Mouse (Mus musculus) hindbrain, embryonic 15.5 days (tissue): Measurements from ENCODE around the gene Limch1. TPM values are rescaled to one million over a fixed set of nuclear protein-coding genes. Genes with fewer than 3 reads are reported as not detected.

ENCODE experiments used
- ATAC-seq: fragments of 200-750 bp; cut with Nextera tagmentation; 2 replicates; pipeline ENCODE4 v1.8.0; 2017; ENCODE audit warnings: low read depth, moderate number of reproducible peaks, moderate TSS enrichment; ENCODE audit not compliant: low FRiP score
- H3K27ac ChIP-seq: fragments of 300-500 bp; sonication (generic); replicated peaks from 2 replicates; pipeline ENCODE4 v1.5.1; 2015; ENCODE audit warnings: mild to moderate bottlenecking, inconsistent platforms
- H3K27me3 ChIP-seq: fragments of 300-500 bp; sonication (generic); 2 replicates; pipeline ENCODE4 v1.6.1; 2015; ENCODE audit warnings: control low read depth, inconsistent platforms
- H3K36me3 ChIP-seq: fragments of 300-500 bp; sonication (generic); 2 replicates; pipeline ENCODE4 v1.6.1; 2015; ENCODE audit warnings: control low read depth, inconsistent platforms
- H3K4me1 ChIP-seq: fragments of 300-500 bp; sonication (generic); replicated peaks from 2 replicates; pipeline ENCODE4 v1.6.1; 2015; ENCODE audit warnings: control low read depth, inconsistent platforms
- H3K4me2 ChIP-seq: fragments of 300-500 bp; sonication (generic); 2 replicates; pipeline ENCODE4 v1.6.1; 2015; ENCODE audit warnings: moderate library complexity, mild to moderate bottlenecking, inconsistent platforms
- H3K4me3 ChIP-seq: fragments of 300-500 bp; sonication (generic); 2 replicates; pipeline ENCODE4 v1.5.1; 2015; ENCODE audit warnings: mild to moderate bottlenecking, inconsistent platforms
- H3K9ac ChIP-seq: fragments of 300-500 bp; sonication (generic); 2 replicates; pipeline ENCODE4 v1.6.1; 2015; ENCODE audit warnings: inconsistent platforms
- H3K9me3 ChIP-seq: fragments of 300-500 bp; sonication (generic); 2 replicates; pipeline ENCODE4 v1.6.1; 2016; ENCODE audit warnings: control low read depth, inconsistent platforms
- WGBS: fragments of 180-500 bp; shearing (Covaris S2); methylation state at CpG from one replicate; pipeline ENCODE4 v1.1.7; 2015; 5-methylcytosine and 5-hydroxymethylcytosine counted together
- polyA plus RNA-seq: library from polyadenylated mRNA; unstranded; fragments of >200 nt; fragmentation: Nextera tagmentation; extraction: Ambion mirVana; gene quantifications from 2 replicates; pipeline ENCODE4 v1.2.1, GENCODE M21; 2015

The Limch1 gene
- polyA plus RNA-seq, 1 experiment from 2014 or later, result 49.3 TPM

- no peak overlapping the region for H3K27ac ChIP-seq
- H3K4me1 ChIP-seq, result 0 out of 2 replicates have a peak, but pooled peaks cover 3% of the 10 kb centered on the region
- H3K9me3 ChIP-seq, result no peaks in the 10 kb centered on the region
- no peaks in the 10 kb centered on the region for H3K27me3 ChIP-seq
- H3K4me3 ChIP-seq, result no peak overlapping the region
- no peak overlapping the region for H3K9ac ChIP-seq
- H3K4me2 ChIP-seq, result no peak overlapping the region
- WGBS, result 10% methylated on average over 5 of the region's 5 CpGs
- ATAC-seq, result no peak
- H3K36me3 ChIP-seq, result no peaks in the 10 kb centered on the region
Measured at GRCm38 (mm10) chr5:66720921-66721320, 24.7 kb upstream of the Limch1 start.

GRCm38 (mm10) chr5:66722586-66722985, 23.0 kb upstream of the Limch1 start:
- no peaks in the 10 kb centered on the region for H3K27me3 ChIP-seq
- H3K4me3 ChIP-seq, result no peak overlapping the region
- H3K27ac ChIP-seq, result peak overlapping the region; percentile 20; the same call in 1 of the 2 replicates
- H3K9me3 ChIP-seq, result no peaks in the 10 kb centered on the region
- H3K4me1 ChIP-seq, result 0 out of 2 replicates have a peak, but pooled peaks cover 3% of the 10 kb centered on the region
- H3K9ac ChIP-seq, result no peak overlapping the region
- H3K36me3 ChIP-seq, result no peaks in the 10 kb centered on the region
- WGBS, result 75% methylated on average over 9 of the region's 9 CpGs
- no peak for ATAC-seq
- no peak overlapping the region for H3K4me2 ChIP-seq

DNA sequence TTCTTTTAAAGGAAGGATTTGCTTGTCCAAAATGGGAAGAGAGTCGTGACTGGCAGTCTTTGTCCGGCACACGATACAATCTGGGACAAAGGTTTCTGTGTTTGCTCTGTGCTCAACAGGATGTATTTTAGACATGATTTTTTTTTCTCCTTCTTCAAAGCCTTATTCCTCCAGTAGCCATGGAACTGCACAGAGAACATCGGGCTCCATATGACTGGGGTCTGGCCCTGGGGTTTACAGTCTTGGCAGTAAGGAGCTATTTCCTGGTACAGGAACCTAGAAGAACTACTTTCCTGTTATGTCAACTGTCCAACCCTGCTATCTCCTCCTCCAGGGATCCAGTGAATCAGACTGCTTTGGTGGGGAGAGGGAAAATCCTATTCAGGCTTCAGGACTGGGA, 22.6 kb upstream of the Limch1 start:
- H3K27ac ChIP-seq, result peak overlapping the region; percentile 20; the same call in 1 of the 2 replicates
- H3K27me3 ChIP-seq, result no peaks in the 10 kb centered on the region
- H3K36me3 ChIP-seq, result no peaks in the 10 kb centered on the region
- no peak overlapping the region for H3K9ac ChIP-seq
- H3K4me1 ChIP-seq, result 0 out of 2 replicates have a peak, but pooled peaks cover 3% of the 10 kb centered on the region
- 58% methylated on average over 4 of the region's 4 CpGs for WGBS
- no peak overlapping the region for H3K4me3 ChIP-seq
- H3K4me2 ChIP-seq, result no peak overlapping the region
- ATAC-seq, result no peak
- no peaks in the 10 kb centered on the region for H3K9me3 ChIP-seq

DNA sequence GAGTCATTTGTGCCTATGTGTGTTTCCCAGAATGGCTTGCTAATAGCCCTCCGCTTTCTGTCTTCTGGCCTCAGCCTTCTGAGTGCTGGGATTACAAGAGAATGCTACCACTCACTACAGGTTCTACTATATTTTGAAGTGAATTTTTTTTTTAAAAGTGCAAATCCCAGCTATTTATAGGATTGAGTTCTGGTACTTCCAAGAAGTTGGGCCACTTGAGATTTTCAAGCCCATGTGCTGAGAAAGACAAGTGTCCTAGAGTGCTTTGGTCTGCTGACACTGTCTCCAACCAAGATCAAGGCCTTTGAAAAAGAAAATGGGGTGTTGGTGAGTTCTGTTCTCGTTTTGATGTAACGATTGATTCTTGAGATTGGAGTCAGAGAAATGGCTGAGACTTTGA, 22.0 kb upstream of the Limch1 start:
- 85% methylated on average over 3 of the region's 3 CpGs for WGBS
- H3K9me3 ChIP-seq, result no peaks in the 10 kb centered on the region
- H3K9ac ChIP-seq, result no peak overlapping the region
- H3K27me3 ChIP-seq, result no peaks in the 10 kb centered on the region
- no peak overlapping the region for H3K4me3 ChIP-seq
- H3K4me2 ChIP-seq, result no peak overlapping the region
- H3K4me1 ChIP-seq, result 0 out of 2 replicates have a peak, but pooled peaks cover 3% of the 10 kb centered on the region
- ATAC-seq, result no peak
- H3K36me3 ChIP-seq, result no peaks in the 10 kb centered on the region
- H3K27ac ChIP-seq, result no peak overlapping the region

GRCm38 (mm10) chr5:66729306-66729705, 16.3 kb upstream of the Limch1 start:
- Histone ChIP-seq H3K4me3 (no peak overlapping the region), H3K9ac (no peak overlapping the region)
- ATAC-seq, result no peak

GRCm38 (mm10) chr5:66730621-66731301, 14.9 kb upstream of the Limch1 start:
- Histone ChIP-seq H3K27ac (0 out of 2 replicates have a peak overlapping the region, but pooled peaks have one; percentile 2), H3K9ac (no peak overlapping the region), H3K4me2 (peak overlapping the region; percentile 34), H3K4me3 (0 out of 2 replicates have a peak overlapping the region, but pooled peaks have one; percentile 0), H3K36me3 (no peaks in the 10 kb centered on the region), H3K9me3 (no peaks in the 10 kb centered on the region), H3K4me1 (peaks cover 9% of the 10 kb centered on the region), H3K27me3 (no peaks in the 10 kb centered on the region)
- ATAC-seq, result peak; percentile 96
- 14% methylated on average over 11 of the region's 11 CpGs for WGBS

More at GRCm38 (mm10) chr5:66729306-66729705, 16.3 kb upstream of the Limch1 start:
- Histone ChIP-seq H3K9me3 (no peaks in the 10 kb centered on the region), H3K4me1 (peaks cover 9% of the 10 kb centered on the region), H3K36me3 (no peaks in the 10 kb centered on the region), H3K27ac (no peak overlapping the region), H3K27me3 (no peaks in the 10 kb centered on the region), H3K4me2 (no peak overlapping the region)
- WGBS, result 89% methylated on average over 4 of the region's 4 CpGs

DNA sequence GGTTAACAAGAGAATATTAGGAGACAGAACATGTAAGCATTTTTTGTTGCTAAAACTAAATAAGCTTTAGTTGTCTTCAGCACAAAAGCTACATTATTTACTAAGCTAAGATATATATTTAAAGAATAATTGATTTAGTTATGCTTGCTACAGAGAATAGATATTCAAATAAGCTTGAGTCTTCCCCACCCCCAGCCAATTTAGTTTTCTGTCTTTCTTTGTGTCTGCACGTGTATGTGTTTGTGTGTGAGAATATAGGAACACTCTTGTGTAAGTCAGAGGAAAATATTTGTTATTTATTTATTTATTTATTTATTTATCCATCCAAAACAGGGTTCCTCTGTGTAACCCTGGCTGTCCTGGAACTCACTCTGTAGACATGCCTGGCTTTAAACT, 14.3 kb upstream of the Limch1 start:
- Histone ChIP-seq H3K4me1 (peaks cover 9% of the 10 kb centered on the region), H3K9ac (no peak overlapping the region), H3K4me2 (peak overlapping the region; percentile 30; the same call in 1 of the 2 replicates), H3K36me3 (no peaks in the 10 kb centered on the region), H3K9me3 (no peaks in the 10 kb centered on the region), H3K27me3 (no peaks in the 10 kb centered on the region), H3K4me3 (no peak overlapping the region), H3K27ac (no peak overlapping the region)
- ATAC-seq, result no peak
- 16% methylated on average over 1 of the region's 1 CpGs for WGBS

DNA sequence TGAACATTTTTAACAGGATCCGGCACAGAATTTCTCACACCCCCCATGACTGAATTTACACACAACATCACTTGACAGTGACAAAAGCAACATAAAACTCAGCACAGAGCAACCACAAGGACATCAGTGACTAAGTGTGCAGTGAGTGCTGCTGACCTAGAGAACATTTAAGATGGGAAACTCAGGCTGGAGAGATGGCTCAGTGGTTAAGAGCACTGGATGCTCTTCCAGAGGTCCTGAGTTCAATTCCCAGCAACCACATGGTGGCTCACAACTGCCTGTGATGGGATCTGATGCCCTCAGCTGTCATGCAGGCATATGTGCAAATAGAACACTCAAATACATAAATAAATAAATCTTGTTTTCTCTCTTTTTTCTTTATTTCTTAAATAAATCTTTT, 12.1 kb upstream of the Limch1 start:
- Histone ChIP-seq H3K27ac (no peak overlapping the region), H3K4me1 (peaks cover 9% of the 10 kb centered on the region), H3K9ac (no peak overlapping the region), H3K27me3 (no peaks in the 10 kb centered on the region), H3K36me3 (no peaks in the 10 kb centered on the region), H3K4me3 (no peak overlapping the region), H3K9me3 (no peaks in the 10 kb centered on the region), H3K4me2 (no peak overlapping the region)
- no peak for ATAC-seq
- WGBS, result 97% methylated on average over 1 of the region's 1 CpGs

GRCm38 (mm10) chr5:66739376-66739775, 6.3 kb upstream of the Limch1 start:
- no peak overlapping the region for H3K4me3 ChIP-seq
- no peak overlapping the region for H3K4me2 ChIP-seq
- no peaks in the 10 kb centered on the region for H3K36me3 ChIP-seq
- H3K27ac ChIP-seq, result no peak overlapping the region
- ATAC-seq, result no peak
- no peaks in the 10 kb centered on the region for H3K4me1 ChIP-seq
- no peaks in the 10 kb centered on the region for H3K9me3 ChIP-seq
- WGBS, result 94% methylated on average over 3 of the region's 3 CpGs
- no peaks in the 10 kb centered on the region for H3K27me3 ChIP-seq
- H3K9ac ChIP-seq, result no peak overlapping the region

DNA sequence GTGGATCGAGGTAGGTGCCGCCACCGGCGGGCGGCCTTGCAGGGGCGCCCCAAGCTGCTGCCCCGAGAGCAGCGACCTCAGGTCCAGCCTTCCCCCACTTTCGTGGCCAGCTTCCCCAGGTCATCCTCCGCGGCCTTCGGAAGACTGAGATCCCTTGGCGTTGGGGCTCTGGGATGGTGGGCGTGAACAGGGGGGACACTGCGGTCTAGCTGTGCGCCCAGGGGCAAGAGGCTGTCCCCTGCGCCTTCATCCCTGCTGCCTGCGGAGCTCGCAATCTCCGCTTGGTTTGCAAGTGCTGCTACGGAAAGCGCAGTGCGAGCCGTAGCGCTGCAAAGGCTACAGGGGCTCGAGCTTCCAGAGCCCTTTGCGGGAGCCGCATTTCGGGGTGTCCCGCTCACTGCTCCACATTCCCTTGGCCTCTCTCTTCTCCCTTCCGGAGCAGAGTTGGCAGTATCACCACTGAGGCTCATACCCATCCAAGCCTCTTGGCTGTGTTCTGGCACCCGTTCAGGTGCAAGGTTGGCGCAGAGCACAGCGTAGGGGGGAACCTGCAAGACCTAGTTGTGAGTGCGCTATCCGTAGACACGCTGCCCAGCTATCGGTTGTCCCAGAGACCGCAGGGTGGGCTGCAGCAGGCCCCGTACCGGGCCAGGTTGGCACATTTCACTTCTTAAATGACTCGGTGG, 512 bp downstream of the Limch1 start:
- Histone ChIP-seq H3K9ac (peak overlapping the region; percentile 90), H3K4me2 (peak overlapping the region; percentile 86), H3K36me3 (no peaks in the 10 kb centered on the region), H3K4me3 (peak overlapping the region; percentile 86), H3K27me3 (no peaks in the 10 kb centered on the region), H3K27ac (peak overlapping the region; percentile 90), H3K9me3 (no peaks in the 10 kb centered on the region), H3K4me1 (peaks cover 29% of the 10 kb centered on the region)
- WGBS, result under 1% methylated on average over 41 of the region's 42 CpGs
- peak; percentile 67 for ATAC-seq

GRCm38 (mm10) chr5:66746761-66747160, 1.1 kb downstream of the Limch1 start:
- 7% methylated on average over 11 of the region's 11 CpGs for WGBS
- Histone ChIP-seq H3K36me3 (no peaks in the 10 kb centered on the region), H3K27ac (peak overlapping the region; percentile 90), H3K4me1 (peaks cover 35% of the 10 kb centered on the region), H3K9ac (peak overlapping the region; percentile 90), H3K4me2 (peak overlapping the region; percentile 86), H3K9me3 (no peaks in the 10 kb centered on the region), H3K27me3 (no peaks in the 10 kb centered on the region), H3K4me3 (peak overlapping the region; percentile 86)
- ATAC-seq, result no peak

DNA sequence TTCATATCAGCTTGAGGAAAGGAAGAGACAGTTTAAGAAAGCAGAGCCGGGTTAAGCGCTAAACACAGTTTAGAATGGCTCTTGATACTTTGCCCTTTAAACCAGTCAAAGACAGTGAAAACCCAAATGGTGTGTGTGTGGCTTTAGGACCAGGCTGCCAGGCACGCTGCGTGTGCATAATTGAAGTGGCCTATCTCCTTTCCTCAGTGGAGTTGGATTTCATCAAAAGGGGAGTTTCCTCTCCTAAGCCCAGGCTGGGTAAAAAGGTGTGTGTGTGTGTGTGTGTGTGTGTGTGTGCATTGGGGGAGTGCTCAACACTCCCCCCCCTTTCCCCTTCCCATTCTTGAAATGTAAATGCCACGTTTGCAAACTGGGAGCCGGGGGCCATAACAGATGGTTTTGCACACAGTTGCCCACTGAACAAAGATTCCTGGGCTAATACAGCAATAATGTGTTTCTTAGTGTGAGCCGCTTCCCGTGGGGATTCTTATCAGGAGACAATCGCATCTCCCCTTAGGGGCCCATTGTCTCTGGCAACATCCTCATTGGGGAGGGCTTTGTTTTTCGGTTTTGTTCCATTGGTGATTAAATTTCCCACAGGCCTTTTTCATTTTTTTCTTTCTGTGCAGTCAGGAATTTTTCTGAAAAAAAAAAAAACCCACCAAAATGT, 2.3 kb downstream of the Limch1 start:
- H3K4me2 ChIP-seq, result peak overlapping the region; percentile 86
- peak overlapping the region; percentile 42 for H3K27ac ChIP-seq
- H3K4me3 ChIP-seq, result peak overlapping the region; percentile 25
- H3K9ac ChIP-seq, result peak overlapping the region; percentile 11
- H3K4me1 ChIP-seq, result peaks cover 36% of the 10 kb centered on the region
- H3K36me3 ChIP-seq, result no peaks in the 10 kb centered on the region
- no peak for ATAC-seq
- WGBS, result 10% methylated on average over 10 of the region's 10 CpGs
- H3K9me3 ChIP-seq, result no peaks in the 10 kb centered on the region
- no peaks in the 10 kb centered on the region for H3K27me3 ChIP-seq
